Mouse (Mus musculus) stomach, postnatal 0 days (tissue): ENCODE measurements around the gene Xrn1. TPM values are rescaled to one million over a fixed set of nuclear protein-coding genes. Genes with fewer than 3 reads are reported as not detected.

ENCODE experiments used
- ATAC-seq: fragments of 200-750 bp; cut with Nextera tagmentation; 2 replicates; pipeline ENCODE4 v1.8.0; 2017; ENCODE audit not compliant: low FRiP score, low TSS enrichment
- DNase-seq: peaks from one replicate; pipeline ENCODE4 v3.0.0-alpha.2; 2016; ENCODE audit warnings: low spot score
- H3K27ac ChIP-seq: fragments of 300-500 bp; sonication (generic); replicated peaks from 2 replicates; pipeline ENCODE4 v1.5.1; 2014; ENCODE audit warnings: mild to moderate bottlenecking, control low read depth
- H3K27me3 ChIP-seq: fragments of 300-500 bp; sonication (generic); 2 replicates; pipeline ENCODE4 v1.6.1; 2014; ENCODE audit warnings: low read length; ENCODE audit not compliant: control insufficient read depth, insufficient read depth
- H3K36me3 ChIP-seq: fragments of 300-500 bp; sonication (generic); 2 replicates; pipeline ENCODE4 v1.6.1; 2014; ENCODE audit warnings: low read length, mixed read lengths; ENCODE audit not compliant: control insufficient read depth, insufficient read depth
- H3K4me1 ChIP-seq: fragments of 300-500 bp; sonication (generic); replicated peaks from 2 replicates; pipeline ENCODE4 v1.6.1; 2014; ENCODE audit warnings: antibody characterized with exemption; ENCODE audit not compliant: control insufficient read depth, insufficient read depth
- H3K4me2 ChIP-seq: fragments of 300-500 bp; sonication (generic); replicated peaks from 2 replicates; pipeline ENCODE4 v1.6.1; 2014; ENCODE audit warnings: low read depth, mild to moderate bottlenecking, control low read depth, moderate library complexity
- H3K4me3 ChIP-seq: fragments of 300-500 bp; sonication (generic); 2 replicates; pipeline ENCODE4 v1.5.1; 2014; ENCODE audit warnings: low read depth, low read length, control low read depth
- H3K9ac ChIP-seq: fragments of 300-500 bp; sonication (generic); 2 replicates; pipeline ENCODE4 v1.6.1; 2014; ENCODE audit warnings: mild to moderate bottlenecking, low read length, control low read depth, mixed read lengths
- H3K9me3 ChIP-seq: fragments of 300-500 bp; sonication (generic); 2 replicates; pipeline ENCODE4 v1.6.1; 2016; ENCODE audit warnings: low read length; ENCODE audit not compliant: control insufficient read depth
- CTCF ChIP-seq: IDR thresholded peaks from 2 replicates; pipeline ENCODE4 v1.5.1; 2016; ENCODE audit warnings: antibody characterized with exemption, low read depth, mild to moderate bottlenecking, moderate library complexity
- EP300 ChIP-seq: optimal IDR thresholded peaks from 2 replicates; pipeline ENCODE3; 2016; ENCODE audit warnings: antibody characterized with exemption
- WGBS: fragments of 180-500 bp; shearing (Covaris S2); extraction: QIAGEN DNeasy Blood & Tissue Kit; methylation state at CpG from one replicate; pipeline ENCODE4 v1.1.7; 2014; 5-methylcytosine and 5-hydroxymethylcytosine counted together
- polyA plus RNA-seq: library from polyadenylated mRNA; unstranded; fragments of >200 nt; fragmentation: Nextera tagmentation; extraction: Ambion mirVana; gene quantifications from 2 replicates; pipeline ENCODE4 v1.2.1, GENCODE M21; 2015

Gene Xrn1
- polyA plus RNA-seq, 1 experiment from 2014 or later: 7.6 TPM

- no peaks in the 10 kb centered on the region for H3K9me3 ChIP-seq
- WGBS: 95% methylated on average over 5 of the region's 5 CpGs
- no peak overlapping the region for H3K27ac ChIP-seq
- no peak overlapping the region for H3K9ac ChIP-seq
- no peaks in the 10 kb centered on the region for H3K27me3 ChIP-seq
- no peak overlapping the region for H3K4me3 ChIP-seq
- H3K4me2 ChIP-seq: no peak overlapping the region
- ATAC-seq (no peak), DNase-seq (no peak)
- H3K36me3 ChIP-seq: peaks cover 15% of the 10 kb centered on the region; the same call in 1 of the 2 replicates
- TF ChIP-seq EP300: no peak
- H3K4me1 ChIP-seq: no peaks in the 10 kb centered on the region
Measured at GRCm38 (mm10) chr9:96029886-96030285, 75.3 kb downstream of the Xrn1 start.

DNA sequence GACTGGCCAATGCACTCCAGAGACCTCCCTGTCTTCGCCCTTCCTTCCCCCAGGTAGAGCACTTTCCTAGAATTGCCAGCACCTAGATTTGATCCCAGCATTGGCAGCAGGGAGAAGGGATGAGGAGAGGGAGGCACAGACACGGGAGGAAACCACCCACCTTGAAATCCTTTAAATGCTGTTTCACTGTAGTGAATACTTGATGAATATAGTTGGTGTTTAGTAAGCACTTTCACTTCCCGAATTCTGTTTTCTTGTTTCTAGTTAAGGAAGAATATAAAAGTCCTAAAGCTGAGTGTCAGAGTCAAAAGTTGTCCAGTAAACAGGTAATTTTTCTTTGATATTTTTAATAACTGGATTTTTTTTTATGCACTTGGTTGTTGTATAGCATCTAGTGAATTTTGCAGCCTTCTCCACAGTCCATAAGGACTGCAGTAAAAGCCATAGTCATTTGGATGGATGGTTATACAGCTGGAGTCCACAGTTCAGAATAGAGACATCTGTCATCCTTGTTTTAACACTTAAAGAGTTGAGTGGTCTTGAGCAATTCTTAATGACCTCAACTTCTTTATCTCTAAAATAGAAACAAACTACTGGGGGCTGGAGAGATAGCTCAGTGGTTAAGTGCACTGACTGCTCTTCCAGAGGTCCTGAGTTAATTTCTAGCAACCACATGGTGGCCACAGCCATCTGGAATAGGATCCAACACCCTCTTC, 81.0 kb downstream of the Xrn1 start:
- TF ChIP-seq CTCF (no peak), EP300 (no peak)
- H3K4me1 ChIP-seq: no peaks in the 10 kb centered on the region
- no peaks in the 10 kb centered on the region for H3K9me3 ChIP-seq
- no peak overlapping the region for H3K4me3 ChIP-seq
- no peak overlapping the region for H3K9ac ChIP-seq
- ATAC-seq: no peak
- H3K36me3 ChIP-seq: peaks cover 11% of the 10 kb centered on the region; the same call in 1 of the 2 replicates
- no peak for DNase-seq
- WGBS: 77% methylated on average over 3 of the region's 3 CpGs
- H3K27me3 ChIP-seq: no peaks in the 10 kb centered on the region
- H3K4me2 ChIP-seq: no peak overlapping the region
- no peak overlapping the region for H3K27ac ChIP-seq

DNA sequence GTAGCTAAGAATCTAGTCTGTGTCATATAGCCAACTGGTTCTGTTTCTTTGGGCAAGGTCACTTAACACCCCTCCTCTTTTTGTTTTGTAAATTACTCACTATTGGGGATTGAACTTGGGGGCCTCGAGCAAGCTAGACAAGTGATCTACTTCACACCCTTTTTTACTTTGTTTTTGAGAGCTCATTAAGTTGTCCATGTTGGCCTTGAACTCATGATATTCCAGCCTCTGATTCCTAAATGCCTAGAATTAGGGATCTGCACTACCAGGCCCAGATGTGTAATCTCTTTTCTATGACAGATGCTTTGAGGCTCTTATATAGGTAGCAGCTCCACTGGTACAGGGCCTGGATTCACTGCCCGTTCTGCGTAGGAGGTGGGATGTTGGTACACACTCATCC, 89.7 kb downstream of the Xrn1 start:
- Histone ChIP-seq H3K36me3 (peaks cover 24% of the 10 kb centered on the region), H3K4me1 (no peaks in the 10 kb centered on the region), H3K27ac (no peak overlapping the region), H3K9me3 (0 out of 2 replicates have a peak, but pooled peaks cover 3% of the 10 kb centered on the region), H3K27me3 (no peaks in the 10 kb centered on the region), H3K9ac (no peak overlapping the region), H3K4me2 (no peak overlapping the region), H3K4me3 (no peak overlapping the region)
- ATAC-seq (no peak), DNase-seq (no peak)
- WGBS: 92% methylated on average over 3 of the region's 3 CpGs
- TF ChIP-seq CTCF (no peak), EP300 (no peak)

DNA sequence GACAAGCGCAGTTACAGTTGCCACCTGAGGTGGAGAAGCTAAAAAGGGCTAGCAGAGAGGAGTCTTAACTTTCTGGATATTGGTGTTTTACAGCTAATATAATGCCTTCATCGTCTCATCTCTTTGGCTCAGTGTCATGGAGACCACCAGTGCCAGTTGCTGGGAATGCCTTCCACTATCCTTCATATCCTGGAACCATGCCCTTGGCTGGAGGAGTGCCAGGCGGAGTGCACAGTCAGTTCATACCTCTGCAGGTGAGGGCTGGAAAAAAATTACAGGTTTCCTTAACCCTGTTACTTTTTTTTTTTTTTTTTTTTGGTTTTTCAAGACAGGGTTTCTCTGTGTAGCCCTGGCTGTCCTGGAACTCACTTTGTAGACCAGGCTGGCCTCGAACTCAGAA, 96.9 kb downstream of the Xrn1 start:
- H3K4me2 ChIP-seq: no peak overlapping the region
- WGBS: 91% methylated on average over 3 of the region's 4 CpGs

GRCm38 (mm10) chr9:96054878-96055277, 100.3 kb downstream of the Xrn1 start:
- TF ChIP-seq EP300 (no peak), CTCF (peak; percentile 13; the same call in 1 of the 2 replicates)
- H3K9me3 ChIP-seq: no peaks in the 10 kb centered on the region
- H3K27ac ChIP-seq: no peak overlapping the region
- H3K36me3 ChIP-seq: peaks cover 18% of the 10 kb centered on the region
- H3K9ac ChIP-seq: no peak overlapping the region
- ATAC-seq (no peak), DNase-seq (no peak)
- H3K4me3 ChIP-seq: no peak overlapping the region
- WGBS: 81% methylated on average over 5 of the region's 5 CpGs
- no peak overlapping the region for H3K4me2 ChIP-seq
- no peaks in the 10 kb centered on the region for H3K4me1 ChIP-seq
- H3K27me3 ChIP-seq: no peaks in the 10 kb centered on the region

More for the DNA sequence above, 96.9 kb downstream of the Xrn1 start:
- H3K27ac ChIP-seq: no peak overlapping the region
- no peak overlapping the region for H3K9ac ChIP-seq
- ATAC-seq: no peak
- H3K36me3 ChIP-seq: peaks cover 31% of the 10 kb centered on the region
- TF ChIP-seq CTCF (no peak), EP300 (no peak)
- 0 out of 2 replicates have a peak, but pooled peaks cover 4% of the 10 kb centered on the region for H3K9me3 ChIP-seq
- no peak for DNase-seq
- H3K4me3 ChIP-seq: no peak overlapping the region
- H3K4me1 ChIP-seq: no peaks in the 10 kb centered on the region
- H3K27me3 ChIP-seq: no peaks in the 10 kb centered on the region

GRCm38 (mm10) chr9:96056417-96057223, 102.1 kb downstream of the Xrn1 start:
- 78% methylated on average over 6 of the region's 6 CpGs for whole genome bisulfite sequencing
- Histone ChIP-seq H3K4me1 (no peaks in the 10 kb centered on the region), H3K27ac (no peak overlapping the region)

More at GRCm38 (mm10) chr9:96056417-96057223, 102.1 kb downstream of the Xrn1 start:
- Histone ChIP-seq H3K27me3 (no peaks in the 10 kb centered on the region), H3K4me3 (no peak overlapping the region), H3K36me3 (peaks cover 13% of the 10 kb centered on the region), H3K4me2 (no peak overlapping the region), H3K9me3 (no peaks in the 10 kb centered on the region), H3K9ac (no peak overlapping the region)
- ATAC-seq (no peak), DNase-seq (no peak)
- TF ChIP-seq CTCF (no peak), EP300 (no peak)
